Mouse (Mus musculus): ENCODE results near the gene Ralgapa2. TPM values are rescaled to one million over a fixed set of nuclear protein-coding genes. Genes with fewer than 3 reads are reported as not detected.

Ralgapa2 gene
- total and polyA plus RNA-seq, 3 experiments, result 5.6 to 10.3 (median 8.9) TPM

DNA sequence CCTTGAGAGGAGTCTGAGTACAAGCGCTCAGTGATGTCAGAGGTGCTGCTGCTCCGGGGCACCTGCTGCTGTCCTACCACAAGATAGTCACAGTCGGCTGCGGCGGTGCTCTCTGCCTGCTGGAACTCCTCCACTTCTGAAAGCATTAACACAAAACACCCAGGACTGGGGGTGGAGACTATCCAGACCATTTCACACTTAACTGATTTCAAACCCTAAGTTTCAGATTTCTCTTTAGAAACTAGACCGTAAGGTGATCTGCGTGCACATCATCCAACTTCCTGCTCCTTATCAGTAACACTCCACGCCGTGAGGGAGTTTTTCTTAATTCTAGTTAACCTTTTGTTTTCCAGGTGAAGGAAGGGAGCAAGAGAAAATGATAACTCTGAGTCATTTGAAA is 99.4 kb downstream of the Ralgapa2 start:
- no peak overlapping the region for H3K4me3 ChIP-seq (replicated peaks in 1 of 3; ENCODE audit: low read depth in 2 of 3, low read length in 2 of 3, poor library complexity in 1 of 3)
- DNase-seq (ENCODE audit: extremely low read depth), result no peak
- H3K27me3 ChIP-seq (replicated peaks), result no peaks in the 10 kb centered on the region
- in situ Hi-C loops (cut with MboI; ENCODE audit: low pct_ligation_motif_present, low pct_unique_long_range_greater_than_20kb, low sequenced_read_pairs) (loop anchor here (10.0 kb wide), 2 partner anchors 148 to 458 kb away; no protein-coding TSS in a partner anchor), dilution Hi-C loops (cut with MboI; ENCODE audit: extremely low pct_ligation_motif_present, extremely low pct_unique_long_range_greater_than_20kb, low sequenced_read_pairs) (no loop called here)
- H3K9ac ChIP-seq (ENCODE audit: insufficient read depth, low read depth), result no peak overlapping the region
- H3K4me2 ChIP-seq (ENCODE audit: insufficient read depth, low read depth, poor library complexity, severe bottlenecking), result no peak overlapping the region
- TF ChIP-seq ETS1 (conservative IDR thresholded peaks at IDR 0.05; ENCODE audit: low read depth, low read length) (no peak), IRF4 (IDR thresholded peaks at IDR 0.05; ENCODE audit: low read depth, low read length) (no peak), CHD1 (IDR thresholded peaks at IDR 0.05; ENCODE audit: low read depth, low read length) (no peak), TCF12 (IDR thresholded peaks at IDR 0.05; ENCODE audit: low read depth, low read length) (no peak), CTCF (conservative IDR thresholded peaks at IDR 0.05 in 1 of 2, IDR thresholded peaks at IDR 0.05 in 1 of 2; ENCODE audit: low read depth in 2 of 2, low read length in 2 of 2) (no peak), KAT2A (IDR thresholded peaks at IDR 0.05; ENCODE audit: insufficient replicate concordance, low read length) (no peak), SIN3A (IDR thresholded peaks at IDR 0.05; ENCODE audit: low read length) (no peak), USF2 (conservative IDR thresholded peaks at IDR 0.05; ENCODE audit: low read depth, low read length) (no peak), HCFC1 (IDR thresholded peaks at IDR 0.05; ENCODE audit: low read depth, low read length) (no peak), MXI1 (IDR thresholded peaks at IDR 0.05; ENCODE audit: low read depth, low read length) (no peak), NRF1 (IDR thresholded peaks at IDR 0.05; ENCODE audit: low read depth, low read length) (no peak), TBP (conservative IDR thresholded peaks at IDR 0.05; ENCODE audit: low read depth, low read length) (no peak), POLR2AphosphoS2 (IDR thresholded peaks at IDR 0.05; ENCODE audit: low read depth, low read length) (no peak), MYC (IDR thresholded peaks at IDR 0.05; ENCODE audit: low read depth, low read length) (no peak), PAX5 (IDR thresholded peaks at IDR 0.05; ENCODE audit: low read length) (no peak), JUND (conservative IDR thresholded peaks at IDR 0.05; ENCODE audit: low read depth, low read length) (no peak), RCOR1 (conservative IDR thresholded peaks at IDR 0.05; ENCODE audit: low read depth, low read length) (no peak), ZNF384 (IDR thresholded peaks at IDR 0.05; ENCODE audit: low read depth, low read length) (no peak)
- no peak overlapping the region for H3K27ac ChIP-seq (ENCODE audit: insufficient read depth, low read depth)
- no peaks in the 10 kb centered on the region for H3K79me2 ChIP-seq (replicated peaks; ENCODE audit: control insufficient read depth, extremely low read depth, insufficient read depth, poor library complexity, severe bottlenecking)
- H3K9me3 ChIP-seq (replicated peaks; ENCODE audit: low read length), result no peaks in the 10 kb centered on the region
- H3K4me1 ChIP-seq (ENCODE audit: control insufficient read depth in 1 of 2, insufficient read depth in 2 of 2), result peaks cover 10 to 44% of the 10 kb centered on the region in 2 experiments
- peaks cover 0 to 21% of the 10 kb centered on the region in 2 experiments for H3K36me3 ChIP-seq (replicated peaks in 1 of 2; ENCODE audit: control insufficient read depth in 1 of 2, insufficient read depth in 1 of 2, low read length in 1 of 2)

DNA sequence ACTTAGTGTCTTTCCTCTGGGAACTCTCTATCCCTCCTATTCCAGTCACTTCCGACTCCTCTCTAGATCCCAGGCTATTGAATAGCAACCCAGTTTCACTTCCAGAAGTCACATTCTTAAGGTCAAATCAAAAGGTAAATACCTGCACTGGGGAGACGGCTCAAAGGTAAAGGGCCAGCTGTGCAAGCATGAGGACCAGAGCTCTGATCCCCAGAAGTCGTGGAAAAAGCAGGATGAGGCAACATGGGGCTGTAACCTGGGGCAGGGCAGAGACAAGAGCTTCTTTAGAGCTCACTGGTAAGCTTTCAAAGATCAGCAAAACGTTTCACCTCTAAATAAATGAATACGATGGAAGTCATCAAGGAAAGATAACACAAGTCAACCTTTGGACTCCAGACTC is 100.2 kb downstream of the Ralgapa2 start:
- in situ Hi-C loops (cut with MboI; ENCODE audit: low pct_ligation_motif_present, low pct_unique_long_range_greater_than_20kb, low sequenced_read_pairs) (loop anchor here (10.0 kb wide), 2 partner anchors 147 to 457 kb away; no protein-coding TSS in a partner anchor), dilution Hi-C loops (cut with MboI; ENCODE audit: extremely low pct_ligation_motif_present, extremely low pct_unique_long_range_greater_than_20kb, low sequenced_read_pairs) (no loop called here)
- Histone ChIP-seq H3K9me3 (replicated peaks; ENCODE audit: low read length) (no peaks in the 10 kb centered on the region), H3K9ac (ENCODE audit: insufficient read depth, low read depth) (no peak overlapping the region), H3K36me3 (replicated peaks in 1 of 2; ENCODE audit: control insufficient read depth in 1 of 2, insufficient read depth in 1 of 2, low read length in 1 of 2) (peaks cover 0 to 21% of the 10 kb centered on the region in 2 experiments), H3K4me1 (ENCODE audit: control insufficient read depth in 1 of 2, insufficient read depth in 2 of 2) (peaks cover 10 to 53% of the 10 kb centered on the region in 2 experiments), H3K27ac (ENCODE audit: insufficient read depth, low read depth) (no peak overlapping the region), H3K4me2 (ENCODE audit: insufficient read depth, low read depth, poor library complexity, severe bottlenecking) (no peak overlapping the region), H3K4me3 (replicated peaks in 1 of 3; ENCODE audit: low read depth in 2 of 3, low read length in 2 of 3, poor library complexity in 1 of 3) (no peak overlapping the region), H3K27me3 (replicated peaks) (no peaks in the 10 kb centered on the region), H3K79me2 (replicated peaks; ENCODE audit: control insufficient read depth, extremely low read depth, insufficient read depth, poor library complexity, severe bottlenecking) (no peaks in the 10 kb centered on the region)
- no peak for DNase-seq (ENCODE audit: extremely low read depth)
- TF ChIP-seq TBP (conservative IDR thresholded peaks at IDR 0.05; ENCODE audit: low read depth, low read length), result no peak
- TF ChIP-seq ELF1 (IDR thresholded peaks at IDR 0.05; ENCODE audit: low read depth, low read length), result no peak
- no peak for TF ChIP-seq KAT2A (IDR thresholded peaks at IDR 0.05; ENCODE audit: insufficient replicate concordance, low read length)
- TF ChIP-seq NRF1 (IDR thresholded peaks at IDR 0.05; ENCODE audit: low read depth, low read length), result no peak
- no peak for TF ChIP-seq ZKSCAN1 (IDR thresholded peaks at IDR 0.05; ENCODE audit: borderline replicate concordance, low read depth, low read length)
- no peak for TF ChIP-seq MEF2A (IDR thresholded peaks at IDR 0.05; ENCODE audit: borderline replicate concordance, low read depth, low read length)
